Comparison of ENCODE assay signal across 27 mouse cellular contexts in the genomic region with DNA sequence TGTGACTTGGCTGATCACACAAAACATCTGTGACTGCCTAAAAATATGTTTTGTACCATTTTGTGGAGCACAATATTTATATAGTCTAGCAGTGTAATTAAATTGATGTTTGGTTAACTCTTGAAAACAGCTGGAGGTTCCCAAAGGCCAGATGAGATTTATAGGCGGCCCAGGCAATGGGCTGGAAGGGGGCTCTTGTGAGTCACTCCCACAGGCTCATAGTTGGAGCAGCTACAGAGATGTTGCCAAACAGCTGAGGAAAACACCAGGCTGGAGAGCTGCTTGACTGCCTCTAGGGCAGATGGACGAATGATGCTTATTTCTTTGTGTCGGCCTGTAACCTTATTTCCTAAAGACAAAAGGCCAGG. TPM values are rescaled to one million over a fixed set of nuclear protein-coding genes. Genes with fewer than 3 reads are reported as not detected.
A peak's percentile ranks its signal among the peaks of the same experiment; 100 is the strongest.
DNase-seq lines count a peak whose midpoint lies in the region; ATAC-seq and TF ChIP-seq lines count a peak whose summit lies in the region.
"Had no signal": no experiment of that assay in that cellular context is flagged by ENCODE, and none has a peak within 500 bp of the region (broad histone marks: within the 10 kb centered on the region; RNA-seq: fewer than 3 reads in every experiment).

No protein-coding gene starts in this region.

- H3K4me1 ChIP-seq in forebrain, embryonic 11.5 days (replicated peaks; ENCODE audit: control insufficient read depth, insufficient read depth, low read length) = no peaks in the 10 kb centered on the region
- H3K4me1 ChIP-seq: embryonic facial prominence, embryonic 12.5 days; heart, embryonic 13.5 days; hindbrain, embryonic 13.5 days; liver, embryonic 12.5 days; midbrain, embryonic 10.5 days had no signal

- H3K36me3 ChIP-seq in forebrain, embryonic 11.5 days (ENCODE audit: control insufficient read depth, insufficient read depth, low read length) = no peaks in the 10 kb centered on the region
- H3K36me3 ChIP-seq: embryonic facial prominence, embryonic 12.5 days; heart, embryonic 13.5 days; hindbrain, embryonic 13.5 days; liver, embryonic 12.5 days; midbrain, embryonic 10.5 days had no signal

- no peak overlapping the region for H3K9ac ChIP-seq in forebrain, embryonic 11.5 days (ENCODE audit: low read length)
- H3K9ac ChIP-seq: embryonic facial prominence, embryonic 12.5 days; heart, embryonic 13.5 days; hindbrain, embryonic 13.5 days; liver, embryonic 12.5 days had no signal

- H3K4me2 ChIP-seq in forebrain, embryonic 11.5 days (ENCODE audit: low read depth, low read length, severe bottlenecking) = no peak overlapping the region
- H3K4me2 ChIP-seq: embryonic facial prominence, embryonic 12.5 days; heart, embryonic 13.5 days; hindbrain, embryonic 13.5 days; liver, embryonic 12.5 days had no signal

- peak; percentile 73 for DNase-seq in heart, adult 11 months
- DNase-seq in heart, adult 9 months (ENCODE audit: low spot score in 2 of 2) = no peak
- DNase-seq in kidney, postnatal 14 days = peak; percentile 52
- DNase-seq in kidney, adult 11 months = no peak
- peak; percentile 4 for DNase-seq in brain, embryonic 14.5 days (ENCODE audit: low read depth)
- DNase-seq in lung, postnatal 36 days = peak; percentile 1
- DNase-seq in forebrain, embryonic 11.5 days (ENCODE audit: low spot score) = no peak
- no peak for DNase-seq in adrenal gland, adult 8-10 months
- DNase-seq: cerebellum, adult 9-10 months; layer of hippocampus, adult 9-11 months; right cerebral cortex, postnatal 25 days had no signal

- H3K27ac ChIP-seq in forebrain, embryonic 11.5 days (ENCODE audit: low read depth, low read length) = no peak overlapping the region
- H3K27ac ChIP-seq: embryonic facial prominence, embryonic 12.5 days; heart, embryonic 13.5 days; hindbrain, embryonic 13.5 days; liver, embryonic 12.5 days; macrophage; midbrain, embryonic 10.5 days had no signal

- no peak for TF ChIP-seq CTCF in brain, embryonic 14.5 days (IDR thresholded peaks at IDR 0.05; ENCODE audit: borderline replicate concordance, extremely low read depth, insufficient read depth, insufficient read length)

- 77% methylated on average over 3 of the region's 3 CpGs for WGBS in forebrain, embryonic 11.5 days

- H3K9me3 ChIP-seq in forebrain, embryonic 11.5 days (ENCODE audit: control insufficient read depth, low read length) = no peaks in the 10 kb centered on the region
- H3K9me3 ChIP-seq: embryonic facial prominence, embryonic 12.5 days; heart, embryonic 13.5 days; hindbrain, embryonic 13.5 days; liver, embryonic 12.5 days; midbrain, embryonic 10.5 days had no signal

- no peak overlapping the region for H3K4me3 ChIP-seq in forebrain, embryonic 11.5 days (ENCODE audit: low read depth, low read length)
- H3K4me3 ChIP-seq: embryonic facial prominence, embryonic 12.5 days; heart, embryonic 13.5 days; hindbrain, embryonic 13.5 days; liver, embryonic 12.5 days; midbrain, embryonic 10.5 days had no signal

- no peaks in the 10 kb centered on the region for H3K27me3 ChIP-seq in forebrain, embryonic 11.5 days (ENCODE audit: control insufficient read depth, insufficient read depth, low read length)
- H3K27me3 ChIP-seq: embryonic facial prominence, embryonic 12.5 days; heart, embryonic 13.5 days; hindbrain, embryonic 13.5 days; liver, embryonic 12.5 days had no signal

- ATAC-seq in forebrain, embryonic 11.5 days (replicated peaks; ENCODE audit: low FRiP score) = no peak
- ATAC-seq: forebrain, embryonic 16.5 days; inflammation-experienced regulatory T-cells, adult 6 months; liver, embryonic 12.5 days had no signal

- TF ChIP-seq POLR2A in brain, embryonic 14.5 days (IDR thresholded peaks at IDR 0.05; ENCODE audit: borderline replicate concordance, extremely low read depth, insufficient read depth, insufficient read length, poor library complexity, severe bottlenecking) = no peak

RNA-seq across cellular contexts. Expression of gene Scp2d1, which starts 13.8 kb away (rescaled TPM):
- not detected in 2 replicates for polyA plus RNA-seq in brain, embryonic 14.5 days (2012; rRNA removed)
- polyA plus RNA-seq in forebrain, embryonic 11.5 days (2014; fragmentation: Nextera tagmentation; extraction: Ambion mirVana) = not detected in 2 replicates
- total RNA-seq in adrenal gland, adult 8-10 months (2022) = not detected
- total RNA-seq: granulocyte monocyte progenitor cell, adult 5-6 weeks; heart, postnatal 25 days; left cerebral cortex, adult 8-10 months; midbrain, postnatal 0 days; neutrophil, adult 5-6 weeks had no signal
- polyA plus RNA-seq: cortical plate, adult 2 months; embryonic facial prominence, embryonic 12.5 days; forebrain, embryonic 16.5 days; heart, embryonic 13.5 days; hindbrain, embryonic 13.5 days; inflammation-experienced regulatory T-cells, adult 6 months; limb, embryonic 11.5 days; liver, embryonic 12.5 days; macrophage; midbrain, embryonic 10.5 days; midbrain, postnatal 0 days; spleen, adult 2 months had no signal

Comparison
In these comparisons a context has a peak if more than half of its experiments do, and no peak if none do; other contexts are left out.
1. DNase-seq: peak in heart, adult 11 months (single experiment), kidney, postnatal 14 days (single experiment), brain, embryonic 14.5 days (single experiment) and lung, postnatal 36 days (single experiment); none in heart, adult 9 months (0 of 2), kidney, adult 11 months (single experiment), forebrain, embryonic 11.5 days (single experiment) and adrenal gland, adult 8-10 months (single experiment).